Mouse (Mus musculus) embryonic facial prominence, embryonic 15.5 days (tissue): ENCODE data around the gene Klc3. TPM values are rescaled to one million over a fixed set of nuclear protein-coding genes. Genes with fewer than 3 reads are reported as not detected.

Experiments used
- ATAC-seq: fragments of 200-750 bp; cut with Nextera tagmentation; 2 replicates; pipeline ENCODE4 v1.8.0; 2017; ENCODE audit warnings: low read depth, moderate TSS enrichment; ENCODE audit not compliant: insufficient number of reproducible peaks, low FRiP score, low TSS enrichment
- H3K27ac ChIP-seq: fragments of 300-500 bp; sonication (generic); replicated peaks from 2 replicates; pipeline ENCODE4 v1.5.1; 2015; ENCODE audit warnings: mild to moderate bottlenecking, inconsistent platforms
- H3K27me3 ChIP-seq: fragments of 300-500 bp; sonication (generic); 2 replicates; pipeline ENCODE4 v1.6.1; 2015; ENCODE audit warnings: inconsistent platforms
- H3K36me3 ChIP-seq: fragments of 300-500 bp; sonication (generic); 2 replicates; pipeline ENCODE4 v1.6.1; 2015; ENCODE audit warnings: mild to moderate bottlenecking, inconsistent platforms
- H3K4me1 ChIP-seq: fragments of 300-500 bp; sonication (generic); 2 replicates; pipeline ENCODE4 v1.6.1; 2015; ENCODE audit warnings: inconsistent platforms
- H3K4me2 ChIP-seq: fragments of 300-500 bp; sonication (generic); replicated peaks from 2 replicates; pipeline ENCODE4 v1.6.1; 2015; ENCODE audit warnings: mild to moderate bottlenecking, inconsistent platforms
- H3K4me3 ChIP-seq: fragments of 300-500 bp; sonication (generic); replicated peaks from 2 replicates; pipeline ENCODE4 v1.5.1; 2015; ENCODE audit warnings: mild to moderate bottlenecking, inconsistent platforms
- H3K9ac ChIP-seq: fragments of 300-500 bp; sonication (generic); 2 replicates; pipeline ENCODE4 v1.6.1; 2015; ENCODE audit warnings: inconsistent platforms
- H3K9me3 ChIP-seq: fragments of 300-500 bp; sonication (generic); replicated peaks from 2 replicates; pipeline ENCODE4 v1.6.1; 2016; ENCODE audit warnings: inconsistent platforms
- WGBS: fragments of 180-500 bp; shearing (Covaris S2); methylation state at CpG from one replicate; pipeline ENCODE4 v1.1.7; 2015; 5-methylcytosine and 5-hydroxymethylcytosine counted together
- polyA plus RNA-seq: library from polyadenylated mRNA; unstranded; fragments of >200 nt; fragmentation: Nextera tagmentation; extraction: Ambion mirVana; gene quantifications from 2 replicates; pipeline ENCODE4 v1.2.1, GENCODE M21; 2015

Klc3 gene
- polyA plus RNA-seq = 41.8 and 43.1 TPM in 2 replicates

DNA sequence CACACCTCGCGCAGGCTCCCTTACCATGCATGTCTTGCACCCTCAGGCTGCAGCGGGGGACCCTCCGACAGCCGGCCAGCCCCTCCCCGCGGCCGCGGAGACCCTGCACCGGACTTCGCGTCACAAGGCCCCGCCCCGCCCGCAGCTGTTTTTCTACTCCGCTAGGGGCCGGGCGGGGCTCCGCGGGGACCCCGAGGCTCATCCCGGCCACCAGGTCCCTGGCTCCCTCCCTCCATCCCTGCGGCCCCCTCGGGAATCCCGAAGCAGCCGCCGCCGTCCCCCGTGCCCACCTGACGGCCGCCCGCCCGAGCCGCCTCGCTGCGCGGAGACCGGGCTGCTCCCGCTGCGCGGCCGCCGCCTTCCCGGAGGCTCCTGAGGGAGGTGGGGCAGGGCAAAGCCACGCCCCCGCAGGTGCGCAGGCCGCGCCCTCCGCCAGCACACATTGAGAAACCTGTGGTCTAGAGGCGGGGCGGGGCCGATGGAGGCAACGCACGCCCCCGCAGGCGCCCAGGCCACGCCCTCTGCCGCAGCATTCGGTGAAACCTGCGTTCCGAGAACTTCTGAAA lies at the start of gene Klc3:
Gene Klc3, minus strand, starts transcription at position 374 of the 566 bp plus-strand sequence.
- Histone ChIP-seq H3K27ac (no peak within 1 kb of the TSS), H3K4me3 (peak within 1 kb of the TSS; percentile 53), H3K9ac (peak within 1 kb of the TSS; percentile 26), H3K4me2 (peak within 1 kb of the TSS; percentile 90), H3K9me3 (no peaks in the 10 kb centered on the region), H3K27me3 (peaks cover 31% of the 10 kb centered on the region), H3K36me3 (no peaks in the 10 kb centered on the region), H3K4me1 (peaks cover 24% of the 10 kb centered on the region)
- 1% methylated on average over 62 of the region's 62 CpGs for WGBS
- peak; percentile 59 for ATAC-seq

DNA sequence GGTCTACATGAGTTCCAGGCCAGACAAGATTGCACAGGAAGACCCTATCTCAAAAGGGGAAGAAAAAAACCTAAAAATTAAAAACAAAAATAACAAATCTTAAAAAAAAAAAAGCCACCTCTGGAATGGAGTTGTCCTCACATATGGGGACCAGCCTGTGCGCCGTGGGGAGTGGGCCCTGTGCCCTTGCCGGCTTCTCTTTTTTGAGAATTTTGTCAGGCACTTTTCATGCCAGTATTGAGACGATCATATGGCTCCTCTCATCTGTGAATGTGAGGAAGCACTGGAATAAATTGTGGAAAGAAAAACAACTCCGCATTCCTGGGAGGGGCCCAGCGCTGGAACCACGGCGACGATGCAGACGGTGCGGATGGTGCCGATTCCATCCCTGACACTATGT lies 45.3 kb upstream of the Klc3 start:
- H3K4me1 ChIP-seq = no peaks in the 10 kb centered on the region
- H3K4me2 ChIP-seq = no peak overlapping the region
- H3K9me3 ChIP-seq = no peaks in the 10 kb centered on the region
- H3K9ac ChIP-seq = no peak overlapping the region
- H3K27me3 ChIP-seq = no peaks in the 10 kb centered on the region
- WGBS = 79% methylated on average over 12 of the region's 12 CpGs
- H3K27ac ChIP-seq = no peak overlapping the region
- peaks cover 81% of the 10 kb centered on the region for H3K36me3 ChIP-seq
- no peak overlapping the region for H3K4me3 ChIP-seq
- no peak for ATAC-seq

DNA sequence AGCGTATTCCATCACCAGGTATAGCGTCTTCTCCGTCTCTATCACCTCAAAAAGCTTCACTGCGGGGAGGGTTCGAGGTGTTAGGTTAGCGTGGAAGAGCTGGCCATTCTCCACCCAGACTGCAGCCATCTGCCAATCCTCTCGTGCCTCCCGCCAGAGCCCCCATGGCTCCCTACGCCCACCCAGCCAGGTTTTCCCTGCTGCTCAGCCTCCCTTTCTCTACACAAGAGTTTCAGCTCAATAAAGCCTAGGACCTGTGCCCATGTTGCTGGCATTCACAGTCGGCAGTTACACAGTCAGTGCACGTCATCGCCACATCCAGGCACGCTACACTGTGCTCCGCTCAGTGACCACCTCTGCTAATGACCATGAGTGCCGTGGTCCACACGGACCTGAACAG lies 43.8 kb upstream of the Klc3 start:
- WGBS = 93% methylated on average over 16 of the region's 16 CpGs

DNA sequence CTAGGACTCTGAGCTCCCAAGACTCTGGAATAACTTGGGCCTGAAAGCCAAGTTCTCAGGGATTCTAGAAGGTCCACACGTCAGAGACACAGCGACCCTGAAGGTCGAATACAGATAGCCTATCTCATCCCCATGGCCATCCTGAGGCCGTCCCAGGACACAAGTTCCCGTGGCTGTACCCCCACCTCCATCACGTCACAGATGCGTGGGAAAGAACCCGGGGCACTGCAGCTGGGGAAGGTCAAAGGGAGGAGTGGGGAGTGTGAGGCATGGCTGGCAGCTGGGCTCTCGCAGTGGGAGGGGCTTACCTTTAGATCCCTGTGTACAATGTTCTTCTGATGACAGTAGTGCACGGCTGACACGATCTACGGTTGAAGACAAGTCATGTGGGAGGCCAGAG lies 40.9 kb upstream of the Klc3 start:
- no peak for ATAC-seq
- Histone ChIP-seq H3K27ac (no peak overlapping the region; the same call in 1 of the 2 replicates), H3K4me2 (no peak overlapping the region), H3K9me3 (no peaks in the 10 kb centered on the region), H3K27me3 (no peaks in the 10 kb centered on the region), H3K4me1 (no peaks in the 10 kb centered on the region), H3K4me3 (no peak overlapping the region), H3K9ac (no peak overlapping the region), H3K36me3 (peaks cover 85% of the 10 kb centered on the region)
- 86% methylated on average over 12 of the region's 12 CpGs for WGBS

More for the DNA sequence above, 43.8 kb upstream of the Klc3 start:
- Histone ChIP-seq H3K27me3 (no peaks in the 10 kb centered on the region), H3K4me1 (no peaks in the 10 kb centered on the region), H3K27ac (no peak overlapping the region), H3K9me3 (no peaks in the 10 kb centered on the region), H3K4me3 (no peak overlapping the region), H3K9ac (no peak overlapping the region), H3K4me2 (no peak overlapping the region), H3K36me3 (peaks cover 84% of the 10 kb centered on the region)
- no peak for ATAC-seq

DNA sequence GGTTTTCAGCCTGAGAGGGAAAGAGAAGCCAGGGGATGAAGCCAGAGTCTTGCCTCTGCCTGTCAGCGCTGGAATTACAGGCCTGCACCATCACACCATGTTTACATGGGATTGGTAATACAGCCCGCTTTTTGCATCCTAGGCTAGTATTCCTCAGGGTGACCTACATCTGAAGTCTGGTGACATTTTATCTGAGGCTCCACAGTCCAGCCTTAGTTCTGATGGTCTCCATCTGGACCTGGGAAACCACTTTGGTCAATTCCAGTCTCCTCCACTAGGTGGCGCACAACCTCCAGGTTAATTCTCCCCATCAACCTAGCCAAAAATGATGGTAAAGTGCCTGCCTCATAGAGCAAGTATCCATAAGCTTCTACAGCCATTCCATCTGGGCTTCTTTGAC lies 39.4 kb upstream of the Klc3 start:
- ATAC-seq = no peak
- no peaks in the 10 kb centered on the region for H3K9me3 ChIP-seq
- no peak overlapping the region for H3K4me2 ChIP-seq
- no peak overlapping the region for H3K27ac ChIP-seq
- H3K4me1 ChIP-seq = no peaks in the 10 kb centered on the region
- no peak overlapping the region for H3K4me3 ChIP-seq
- 40% methylated on average over 3 of the region's 3 CpGs for WGBS
- H3K9ac ChIP-seq = no peak overlapping the region
- peaks cover 80% of the 10 kb centered on the region for H3K36me3 ChIP-seq
- H3K27me3 ChIP-seq = no peaks in the 10 kb centered on the region

DNA sequence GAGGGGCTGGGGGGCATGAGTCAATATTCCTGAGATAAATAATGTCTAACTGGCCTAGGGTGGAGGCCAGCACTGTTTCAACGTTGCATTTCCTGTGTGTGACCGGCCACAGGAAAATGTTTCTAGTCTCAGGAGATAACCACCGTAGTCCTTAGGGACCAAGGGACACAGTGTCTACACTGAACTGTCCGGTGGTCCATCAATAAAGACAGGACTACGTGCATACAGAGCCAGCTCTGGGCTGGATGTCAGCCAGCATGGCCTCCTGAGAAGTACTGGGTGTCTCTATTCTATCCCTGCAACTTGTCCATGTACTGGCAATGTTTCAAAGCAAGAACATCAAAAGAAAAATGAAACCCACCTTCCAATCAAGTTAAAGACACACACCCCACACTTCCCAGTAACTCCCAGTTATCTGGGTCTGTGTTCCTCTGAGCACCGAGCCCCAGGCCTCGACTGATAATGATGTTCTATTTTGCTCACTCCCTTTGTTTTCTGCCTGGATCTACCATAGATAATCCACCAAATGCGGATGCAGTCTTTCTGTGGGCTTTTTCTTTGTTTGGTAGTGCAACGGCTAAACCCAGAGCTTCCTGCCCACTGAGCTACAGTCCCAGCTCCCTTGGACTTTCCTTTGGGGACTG lies 37.7 kb upstream of the Klc3 start:
- ATAC-seq = no peak
- WGBS = 80% methylated on average over 9 of the region's 9 CpGs
- Histone ChIP-seq H3K9ac (no peak overlapping the region), H3K36me3 (peaks cover 76% of the 10 kb centered on the region), H3K27me3 (no peaks in the 10 kb centered on the region), H3K4me1 (no peaks in the 10 kb centered on the region), H3K4me3 (no peak overlapping the region), H3K9me3 (no peaks in the 10 kb centered on the region), H3K4me2 (no peak overlapping the region), H3K27ac (no peak overlapping the region)

DNA sequence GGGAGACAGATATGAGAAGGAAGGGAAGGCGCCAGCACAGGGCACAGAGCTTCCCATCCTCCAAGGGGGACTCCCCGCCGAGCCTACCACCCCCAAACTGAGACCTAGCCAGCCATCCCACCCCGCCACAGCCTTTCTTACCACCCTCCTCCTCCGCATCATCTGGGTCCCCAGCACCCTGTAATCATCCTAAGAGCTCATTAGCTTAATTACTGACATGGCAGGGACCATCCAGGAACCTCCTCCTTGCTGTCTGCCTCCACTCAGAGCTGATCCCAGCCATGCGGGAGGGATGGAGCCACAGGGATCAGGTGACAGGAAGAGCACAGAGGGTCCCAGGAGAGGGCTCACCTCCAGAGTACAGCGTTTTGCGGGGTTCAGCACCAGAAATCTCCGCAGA lies 33.1 kb upstream of the Klc3 start:
- 72% methylated on average over 9 of the region's 9 CpGs for WGBS
- Histone ChIP-seq H3K9ac (no peak overlapping the region), H3K4me3 (no peak overlapping the region), H3K27me3 (no peaks in the 10 kb centered on the region), H3K4me2 (no peak overlapping the region), H3K36me3 (peaks cover 87% of the 10 kb centered on the region), H3K9me3 (no peaks in the 10 kb centered on the region), H3K27ac (no peak overlapping the region), H3K4me1 (no peaks in the 10 kb centered on the region)
- peak; percentile 25; the same call in 1 of the 2 replicates for ATAC-seq

DNA sequence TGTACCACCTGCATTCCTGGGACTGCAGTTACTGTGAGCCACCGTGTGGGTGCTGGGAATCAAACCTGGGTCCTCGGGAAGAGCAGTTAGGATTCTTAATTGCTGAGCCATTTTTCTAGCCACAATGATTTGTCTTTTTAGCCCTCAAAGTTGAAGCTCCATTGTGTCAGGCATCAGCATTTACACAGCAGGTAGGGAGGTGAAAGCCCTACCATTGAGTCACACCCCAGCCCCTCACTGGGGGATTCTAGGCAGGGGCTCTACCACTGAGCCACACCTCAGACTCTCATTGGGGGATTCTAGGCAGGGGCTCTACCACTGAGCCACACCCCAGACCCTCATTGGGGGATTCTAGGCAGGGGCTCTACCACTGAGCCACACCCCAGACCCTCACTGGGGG lies 32.4 kb upstream of the Klc3 start:
- Histone ChIP-seq H3K4me3 (no peak overlapping the region), H3K9me3 (no peaks in the 10 kb centered on the region), H3K36me3 (peaks cover 87% of the 10 kb centered on the region), H3K4me1 (no peaks in the 10 kb centered on the region), H3K4me2 (no peak overlapping the region), H3K9ac (no peak overlapping the region), H3K27ac (no peak overlapping the region), H3K27me3 (no peaks in the 10 kb centered on the region)
- no peak for ATAC-seq
- WGBS = 95% methylated on average over 2 of the region's 2 CpGs

DNA sequence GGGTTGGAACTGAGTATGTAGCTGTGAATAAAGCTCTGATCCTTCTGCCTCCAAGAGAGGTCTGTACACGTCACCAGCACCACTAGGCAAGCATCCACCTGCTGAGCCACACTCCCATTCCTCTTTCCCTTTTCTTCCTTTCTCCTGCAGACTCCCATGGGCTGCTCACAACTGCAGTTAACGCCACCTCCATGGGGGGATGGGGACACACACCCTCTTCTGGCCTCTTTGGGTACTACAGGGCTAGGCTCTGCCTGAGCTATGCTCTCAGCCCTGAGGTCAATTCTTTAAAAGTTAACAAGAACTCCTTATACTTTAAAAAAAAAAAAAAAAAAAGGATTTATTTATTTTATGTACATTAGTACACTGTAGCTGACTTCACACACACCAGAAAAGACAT lies 28.6 kb upstream of the Klc3 start:
- Histone ChIP-seq H3K27ac (no peak overlapping the region), H3K9me3 (no peaks in the 10 kb centered on the region), H3K4me1 (no peaks in the 10 kb centered on the region), H3K4me2 (no peak overlapping the region), H3K9ac (no peak overlapping the region), H3K36me3 (peaks cover 98% of the 10 kb centered on the region), H3K27me3 (no peaks in the 10 kb centered on the region), H3K4me3 (no peak overlapping the region)
- 96% methylated on average over 2 of the region's 2 CpGs for WGBS
- no peak for ATAC-seq

DNA sequence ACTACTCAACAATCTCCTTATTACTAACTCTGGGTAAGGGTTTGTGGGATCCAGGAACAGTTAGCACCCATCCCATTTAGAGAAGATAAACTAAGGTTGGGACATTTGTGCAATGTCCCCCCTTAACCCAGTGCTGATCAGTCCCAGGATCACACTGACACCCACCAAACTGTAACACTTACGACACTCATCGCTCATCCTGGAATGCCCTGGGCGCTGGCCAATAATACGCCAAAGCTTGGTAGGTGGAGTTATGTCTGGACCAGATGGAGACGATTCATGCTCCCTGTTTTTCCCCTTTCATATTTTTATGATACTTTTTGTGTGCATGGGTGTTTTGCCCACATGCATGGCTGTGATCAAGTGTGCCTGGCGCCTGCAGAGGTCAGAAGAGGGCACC lies 26.5 kb upstream of the Klc3 start:
- no peak overlapping the region for H3K9ac ChIP-seq
- no peaks in the 10 kb centered on the region for H3K27me3 ChIP-seq
- no peak overlapping the region for H3K4me2 ChIP-seq
- no peak for ATAC-seq
- H3K9me3 ChIP-seq = no peaks in the 10 kb centered on the region
- 81% methylated on average over 6 of the region's 6 CpGs for WGBS
- H3K4me3 ChIP-seq = no peak overlapping the region
- H3K27ac ChIP-seq = no peak overlapping the region
- H3K36me3 ChIP-seq = peaks cover 100% of the 10 kb centered on the region
- no peaks in the 10 kb centered on the region for H3K4me1 ChIP-seq

DNA sequence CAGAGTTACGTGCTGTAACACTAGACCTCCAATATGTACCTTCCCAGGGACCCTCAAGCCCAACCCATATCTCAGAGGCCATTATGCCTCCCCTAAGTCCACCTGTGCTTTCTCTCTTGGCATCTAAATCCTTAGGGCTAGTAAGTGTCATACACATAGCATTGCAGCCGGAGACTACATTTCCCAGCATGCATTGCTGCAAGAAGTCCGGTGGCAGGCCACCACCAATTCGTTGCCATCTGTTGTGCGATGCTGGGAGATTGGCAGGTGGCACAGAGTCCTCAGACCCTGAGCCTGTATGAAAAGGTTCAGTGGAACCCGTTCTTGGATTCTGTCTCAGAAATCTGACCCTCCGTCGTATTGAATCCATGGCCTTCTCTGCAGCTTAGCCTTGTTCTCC lies 25.8 kb upstream of the Klc3 start:
- H3K27me3 ChIP-seq = no peaks in the 10 kb centered on the region
- H3K4me2 ChIP-seq = no peak overlapping the region
- H3K9me3 ChIP-seq = no peaks in the 10 kb centered on the region
- H3K9ac ChIP-seq = no peak overlapping the region
- WGBS = 71% methylated on average over 8 of the region's 8 CpGs
- no peak overlapping the region for H3K4me3 ChIP-seq
- no peaks in the 10 kb centered on the region for H3K4me1 ChIP-seq
- H3K36me3 ChIP-seq = peaks cover 100% of the 10 kb centered on the region
- H3K27ac ChIP-seq = no peak overlapping the region
- no peak for ATAC-seq
